Mouse (Mus musculus): ENCODE results near the gene Mob3b.

DNA sequence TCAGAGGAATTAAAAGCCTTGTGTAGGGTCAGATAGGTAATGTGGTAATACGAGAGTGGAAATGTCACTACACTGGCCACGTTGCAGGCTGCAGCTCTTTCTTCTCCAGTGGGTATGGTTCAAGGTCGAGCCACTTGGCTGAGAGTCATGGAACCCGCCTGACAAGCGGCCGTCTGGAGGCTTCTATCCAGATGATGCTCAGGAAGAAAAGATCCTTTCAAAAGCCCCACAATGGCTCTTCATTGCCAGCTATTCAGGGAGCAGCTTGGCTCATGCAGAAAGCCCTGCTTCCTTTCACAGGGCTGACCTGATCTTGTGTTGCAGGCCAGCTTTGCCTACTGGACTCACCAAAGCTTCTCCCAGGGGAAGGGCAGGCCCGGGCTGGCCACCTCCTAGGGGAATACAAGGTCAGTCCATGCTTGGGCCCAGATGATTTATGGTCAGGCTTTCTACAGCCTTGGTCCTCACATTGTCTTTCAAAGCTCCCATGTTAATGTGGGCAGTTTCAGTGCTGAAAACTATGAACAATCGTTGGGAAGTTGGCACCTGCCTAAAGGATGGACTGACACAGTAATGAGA is 176.7 kb downstream of the Mob3b start:
- TF ChIP-seq GATA1 (IDR thresholded peaks at IDR 0.05; ENCODE audit: low read length) (no peak), TAL1 (IDR thresholded peaks at IDR 0.05; ENCODE audit: low read length) (no peak)

All from erythroblast, embryonic 14.5 days (primary cell).